Mouse (Mus musculus) frontal cortex, postnatal 10 days (tissue): Measurements from ENCODE around the gene Myocd.
A peak's percentile ranks its signal among the peaks of the same experiment; 100 is the strongest.

Source experiments
- DNase-seq, 2 experiments: peaks; one replicate each; pipeline ENCODE4 v3.0.0; 2022; ENCODE audit warnings: low spot score in 2 of 2, mixed read lengths in 1 of 2

Gene Myocd

GRCm38 (mm10) chr11:65214954-65215629 is 54.7 kb downstream of the Myocd start:
- DNase-seq = peak in 1 of 2 experiments; percentile 51

GRCm38 (mm10) chr11:65213806-65214205 is 56.0 kb downstream of the Myocd start:
- DNase-seq = no peak

GRCm38 (mm10) chr11:65211701-65212100 is 58.1 kb downstream of the Myocd start:
- no peak for DNase-seq

DNA sequence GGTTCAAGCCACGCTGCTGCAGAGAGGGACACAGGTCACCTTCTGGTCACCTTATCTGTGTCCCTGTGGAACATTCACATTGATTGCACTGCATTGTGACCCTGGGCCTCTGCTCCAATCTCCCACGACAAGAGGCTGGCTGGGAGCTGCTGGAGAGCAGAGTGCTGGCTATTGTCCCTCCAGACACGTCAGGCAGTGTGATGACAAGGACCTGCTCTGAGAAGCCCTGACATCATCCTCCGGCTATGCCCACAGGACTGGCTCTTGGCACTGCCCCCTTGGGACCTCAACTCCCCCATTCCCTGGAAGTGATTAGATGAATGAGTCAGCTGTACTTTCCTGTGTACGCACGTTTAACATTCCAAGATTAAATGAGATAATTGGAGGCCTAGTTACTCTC is 60.3 kb downstream of the Myocd start:
- DNase-seq = no peak

- no peak for DNase-seq
Observed at GRCm38 (mm10) chr11:65205306-65205705, 64.5 kb downstream of the Myocd start.

GRCm38 (mm10) chr11:65204651-65205050 is 65.1 kb downstream of the Myocd start:
- no peak for DNase-seq

GRCm38 (mm10) chr11:65203020-65203419 is 66.8 kb downstream of the Myocd start:
- no peak for DNase-seq

GRCm38 (mm10) chr11:65202236-65202635 is 67.6 kb downstream of the Myocd start:
- DNase-seq = no peak

DNA sequence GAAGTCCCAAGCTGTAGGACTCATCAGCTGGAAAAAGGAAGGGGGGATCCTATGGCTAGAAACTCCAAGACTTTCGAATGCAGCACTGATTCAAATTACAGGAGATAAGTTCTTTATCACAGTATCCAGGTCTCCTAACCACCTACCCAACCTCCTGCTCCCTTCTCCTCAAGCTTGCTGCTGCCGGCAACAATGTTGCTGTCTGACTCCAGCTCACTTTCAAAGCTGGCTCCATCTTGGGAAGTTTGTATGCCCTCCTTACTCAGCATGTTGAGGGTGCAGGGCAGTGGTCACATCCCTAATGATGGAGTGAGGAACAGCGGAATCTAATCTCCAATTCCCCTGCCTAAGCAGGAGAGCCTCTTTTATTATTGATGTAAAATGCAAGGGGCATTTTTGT is 71.8 kb downstream of the Myocd start:
- DNase-seq = no peak

DNA sequence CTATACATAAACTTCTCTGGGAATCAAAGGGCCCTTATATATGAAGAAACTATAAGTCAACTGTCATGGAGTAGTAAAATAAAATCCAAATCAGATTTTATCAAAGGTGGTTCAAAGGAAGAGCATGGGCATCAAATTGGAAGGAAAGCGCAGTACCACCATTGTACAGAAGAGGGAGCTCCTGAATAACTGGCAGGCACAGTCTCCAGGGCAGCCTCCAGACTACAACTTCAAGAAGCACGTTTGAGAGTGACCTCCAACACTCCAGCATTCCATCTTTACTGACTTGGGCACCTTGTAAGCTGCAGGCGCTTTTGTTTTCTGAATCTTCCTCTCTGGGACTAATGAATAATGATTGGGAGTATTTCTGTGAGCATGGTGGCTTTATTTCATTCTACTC is 72.5 kb downstream of the Myocd start:
- DNase-seq = peak in 1 of 2 experiments; percentile 69

GRCm38 (mm10) chr11:65186974-65187373 is 82.8 kb downstream of the Myocd start:
- DNase-seq = no peak

DNA sequence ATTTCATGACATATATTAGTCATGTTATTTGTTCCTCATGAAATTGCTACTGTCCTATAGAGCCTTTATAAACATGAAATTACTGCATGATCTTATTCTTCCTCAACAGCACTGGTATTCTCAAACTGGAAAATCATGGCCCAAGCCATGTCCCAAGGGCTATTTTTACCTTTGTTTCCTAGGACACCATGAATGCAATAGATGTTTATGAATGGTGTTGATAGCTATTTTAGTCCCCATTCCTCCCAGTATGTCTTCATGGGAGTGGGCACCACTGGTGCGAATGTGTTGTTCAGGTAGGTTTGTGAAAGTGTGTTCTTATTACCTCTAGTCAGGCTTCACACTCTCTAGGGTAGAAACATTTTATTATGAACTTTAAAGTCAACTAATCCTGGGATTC is 84.7 kb downstream of the Myocd start:
- no peak for DNase-seq

GRCm38 (mm10) chr11:65170121-65170750 is 99.6 kb downstream of the Myocd start:
- no peak for DNase-seq

DNA sequence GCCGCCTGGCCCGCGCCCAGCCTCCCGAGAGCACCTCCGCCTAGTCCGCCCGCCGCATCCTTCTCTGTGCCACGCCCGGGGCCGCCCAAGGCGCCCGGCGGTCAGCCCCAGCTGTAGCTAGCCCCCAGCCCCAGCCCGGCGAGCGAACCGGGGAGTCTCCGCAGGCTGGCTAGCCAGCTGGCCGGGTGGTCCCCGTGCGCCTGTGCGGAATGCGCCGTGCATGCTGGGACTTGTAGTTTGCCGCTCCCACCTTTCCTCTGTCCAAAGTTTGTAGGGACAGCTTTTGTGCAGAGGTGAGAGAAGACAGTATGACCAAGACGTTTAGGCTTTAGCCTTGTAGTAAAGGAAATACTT is 107.0 kb downstream of the Myocd start, which contains the start of gene Arhgap44:
TSS of gene Arhgap44 (minus strand) at position 195 of the 354 bp plus-strand sequence.
- peak; percentile 39 to 75 for DNase-seq

DNA sequence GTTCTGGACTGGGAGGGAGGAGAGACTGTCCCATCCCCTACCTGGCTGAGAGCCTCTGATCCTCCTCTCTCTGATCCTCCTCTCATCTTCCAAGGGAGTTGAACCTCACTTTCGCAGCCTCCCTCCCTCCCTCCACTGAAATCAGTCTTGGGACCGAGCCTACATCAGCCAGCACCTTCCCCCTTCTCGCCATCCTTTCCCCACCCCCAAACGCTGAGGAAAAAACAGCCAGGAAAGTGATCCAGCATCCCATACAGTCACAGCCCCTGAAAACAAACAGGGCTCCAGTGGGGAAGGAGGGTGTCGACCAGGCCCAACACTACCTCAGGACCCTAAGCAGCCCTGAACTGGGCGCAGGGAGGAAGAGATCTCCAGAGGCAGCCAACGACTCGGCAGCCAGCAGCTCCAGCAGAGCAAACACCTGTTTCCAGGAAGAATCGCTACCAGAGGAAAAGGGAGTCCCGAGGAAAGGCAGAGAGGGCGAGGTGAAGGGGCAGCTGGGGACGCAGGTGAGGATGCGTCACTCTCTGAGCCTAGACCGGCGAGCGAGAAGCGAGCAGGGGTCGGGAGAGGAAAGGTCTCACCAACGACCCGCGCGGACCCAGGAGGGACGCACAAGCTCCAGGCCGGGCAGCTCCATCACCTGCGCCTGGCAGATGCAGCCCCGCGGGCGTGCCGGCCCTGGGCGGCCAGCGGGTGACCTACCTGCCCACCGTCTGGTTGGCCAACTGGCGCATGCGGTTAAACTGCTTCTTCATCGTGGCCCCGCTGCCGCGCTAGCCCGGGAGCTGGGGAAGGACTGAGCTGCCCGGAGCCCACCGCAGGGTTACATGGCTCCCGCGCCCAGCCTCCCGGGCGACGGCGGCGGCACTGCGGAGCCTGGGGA is 107.7 kb downstream of the Myocd start:
- peak; percentile 12 to 25 for DNase-seq

- DNase-seq = peak in 1 of 2 experiments; percentile 45
Observed at GRCm38 (mm10) chr11:65160991-65161880, 108.6 kb downstream of the Myocd start.

DNA sequence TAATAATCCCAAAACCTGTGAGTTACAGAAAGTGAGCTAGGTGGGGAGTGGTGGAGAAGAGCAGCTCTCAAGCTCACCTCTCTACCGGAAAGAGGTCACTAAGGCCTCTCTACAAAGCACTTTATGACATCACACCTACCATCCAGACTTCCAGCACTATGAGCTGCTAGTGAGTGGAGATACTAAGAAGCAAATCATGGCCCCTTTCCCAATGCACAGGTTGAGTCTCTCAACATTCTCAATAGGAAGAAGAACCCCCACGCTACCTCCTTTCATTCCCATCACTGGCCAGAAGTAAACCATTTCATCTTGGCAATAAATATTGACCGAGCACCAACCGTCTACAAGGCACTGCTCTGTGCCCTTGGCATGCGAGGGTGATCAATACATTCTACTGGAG is 110.0 kb downstream of the Myocd start, which contains the start of gene 1700086D15Rik:
TSS of gene 1700086D15Rik (minus strand) at position 101 of the 400 bp plus-strand sequence.
- no peak for DNase-seq

DNA sequence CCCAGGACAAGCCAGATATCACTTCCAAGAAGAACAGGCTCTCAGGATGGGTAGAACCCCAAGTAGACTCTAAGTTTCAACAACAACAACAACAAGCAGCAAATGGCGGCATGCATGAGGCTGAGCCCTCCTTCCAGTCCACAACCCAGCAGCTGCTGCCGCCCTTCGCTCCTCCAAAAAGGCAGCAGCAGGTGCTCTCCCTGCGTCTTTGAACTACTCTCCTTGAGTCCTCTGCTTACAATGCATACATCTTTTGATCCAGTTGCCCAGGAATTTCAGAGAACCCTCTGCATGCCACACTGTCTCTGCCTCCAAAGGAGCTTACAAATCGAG is 111.2 kb downstream of the Myocd start:
- DNase-seq = no peak

- no peak for DNase-seq
Observed at GRCm38 (mm10) chr11:65157966-65158657, 111.7 kb downstream of the Myocd start.

GRCm38 (mm10) chr11:65153006-65153405 is 116.8 kb downstream of the Myocd start:
- no peak for DNase-seq

- no peak for DNase-seq
Observed at GRCm38 (mm10) chr11:65148441-65148840, 121.3 kb downstream of the Myocd start.
